Mouse (Mus musculus) liver, adult 2 months (tissue): Measurements from ENCODE around the gene Plppr5.

Experiments used
- CTCF ChIP-seq: fragments of 200-500 bp; IDR thresholded peaks from 2 replicates; pipeline ENCODE4 v1.5.1; 2011; ENCODE audit warnings: low read depth, low read length, control low read depth
- POLR2A ChIP-seq: fragments of 200-500 bp; IDR thresholded peaks from 2 replicates; pipeline ENCODE4 v1.6.1; 2011; ENCODE audit warnings: low read length, control low read depth; ENCODE audit not compliant: insufficient read depth; ENCODE audit errors: extremely low read depth

GRCm38 (mm10) chr3:117725501-117725900, 150.9 kb downstream of the Plppr5 start:
- TF ChIP-seq POLR2A (no peak), CTCF (no peak)
